Mouse (Mus musculus): Measurements from ENCODE around the gene Olfr1.

The Olfr1 gene

DNA sequence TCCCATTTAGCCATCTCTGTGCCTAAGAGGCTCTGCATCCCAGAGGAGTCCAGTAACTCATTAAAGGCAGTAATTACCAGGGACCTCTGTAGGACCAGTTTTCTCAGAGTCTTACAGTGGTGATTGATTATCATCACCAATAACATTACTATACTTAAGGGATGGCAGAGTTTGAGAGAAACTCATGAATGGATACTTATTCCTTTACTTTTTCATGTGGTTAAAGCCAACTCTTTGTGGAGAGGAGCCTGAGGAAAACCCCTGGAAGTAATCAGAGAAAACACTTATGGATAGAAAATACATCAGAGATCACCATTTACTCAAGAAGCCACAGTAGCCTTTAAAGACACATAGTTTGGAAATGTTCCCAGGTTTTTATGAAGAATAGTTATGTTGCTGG is at the start of gene Olfr1:
Olfr1 (minus strand) TSS at position 101 of the 400 bp plus-strand sequence.
- no peak for DNase-seq (ENCODE audit: low spot score)

GRCm38 (mm10) chr11:73428377-73428776 is 29.0 kb upstream of the Olfr1 start, which contains the start of gene Olfr378:
Olfr378 (minus strand) TSS chr11:73428477.
- DNase-seq (ENCODE audit: low spot score) = no peak

GRCm38 (mm10) chr11:73395374-73395773 is 4.0 kb downstream of the Olfr1 start:
- no peak for DNase-seq (ENCODE audit: low spot score)

- DNase-seq (ENCODE audit: low spot score) = no peak
These were observed 28.5 kb downstream of the Olfr1 start, which contains the start of gene Olfr376 for GRCm38 (mm10) chr11:73370946-73371345. Olfr376 (plus strand) TSS chr11:73371246.

GRCm38 (mm10) chr11:73350483-73350882 is 48.9 kb downstream of the Olfr1 start, which contains the start of gene Olfr20:
Olfr20 (plus strand) TSS chr11:73350783.
- no peak for DNase-seq (ENCODE audit: low spot score)

All from c-Kit-positive CD71-positive TER-119-positive erythroid progenitor cells, embryonic 14.5 days (primary cell).